Mouse (Mus musculus) central nervous system, embryonic 11.5 days (tissue): ENCODE data around the gene Olfr332. TPM values are rescaled to one million over a fixed set of nuclear protein-coding genes. Genes with fewer than 3 reads are reported as not detected.

Experiments used
- polyA plus RNA-seq: library from polyadenylated mRNA; depleted of rRNA; stranded (reverse); fragments of >200 nt; gene quantifications from 2 replicates; pipeline ENCODE4 v1.2.3, GENCODE M21; 2012; rRNA removed

The Olfr332 gene
- polyA plus RNA-seq = not detected in 2 replicates

DNA sequence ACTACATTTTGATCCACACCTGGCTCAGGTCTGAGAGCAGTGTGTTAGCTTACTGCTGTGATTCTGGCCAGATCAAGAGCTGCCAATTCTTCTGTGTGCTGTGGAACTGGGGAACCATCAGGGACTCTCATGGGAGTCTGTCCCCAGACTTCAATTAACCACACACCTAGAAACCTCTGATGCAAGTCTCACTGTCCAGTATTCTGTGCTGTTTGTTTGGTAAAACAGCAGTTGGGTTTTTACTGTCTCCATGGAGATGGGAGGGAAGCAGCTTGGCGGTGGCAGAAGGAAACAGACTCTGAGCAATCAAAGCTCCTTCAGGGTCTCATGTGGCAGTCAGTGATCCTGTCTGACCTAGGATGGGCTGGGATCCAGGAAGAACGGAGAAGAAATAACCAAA is at the start of gene Olfr332:
Gene Olfr332 (minus strand): TSS at position 101 of the 400 bp plus-strand sequence.

DNA sequence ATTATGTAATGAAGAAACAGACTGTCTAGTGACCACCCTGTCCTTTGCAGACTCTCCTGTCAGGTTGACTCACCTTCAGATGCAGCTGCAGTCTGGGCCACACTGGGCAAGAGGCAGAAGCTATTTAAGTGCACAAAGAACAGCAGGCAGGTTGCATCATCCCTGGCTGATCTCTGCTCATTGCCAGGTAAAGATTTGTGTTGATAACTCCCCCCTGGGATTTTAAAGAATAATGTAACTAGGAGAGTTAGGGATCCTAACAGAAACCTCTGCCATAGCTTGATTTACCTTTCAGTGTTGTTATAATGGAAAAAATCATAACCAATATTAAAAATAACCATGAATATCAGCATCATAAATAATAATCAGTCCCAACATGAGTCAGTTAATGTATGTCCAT is 42.4 kb upstream of the Olfr332 start, which contains the start of gene Olfr330:
Gene Olfr330 (minus strand): TSS at position 101 of the 400 bp plus-strand sequence.

GRCm38 (mm10) chr11:58502472-58502871 is 10.1 kb upstream of the Olfr332 start, which contains the start of gene Olfr331:
Olfr331 (minus strand) TSS chr11:58502572.

GRCm38 (mm10) chr11:58462170-58462569 is 30.2 kb downstream of the Olfr332 start, which contains the start of gene Olfr30:
Olfr30 (minus strand) TSS chr11:58462270.

GRCm38 (mm10) chr11:58452759-58453158 is 39.6 kb downstream of the Olfr332 start, which contains the start of gene Lypd9:
Lypd9 (minus strand) TSS chr11:58452923.

Other genes with a start within 250 kb of the Olfr332 start
- gene 4930438A08Rik, start 217.8 kb downstream of the Olfr332 start, polyA plus RNA-seq = 0.05 and 0.08 TPM in 2 replicates
- gene Zfp692, start 185.5 kb downstream of the Olfr332 start, polyA plus RNA-seq = 42.7 and 55.9 TPM in 2 replicates
- 19.6 and 29.3 TPM in 2 replicates for gene Zfp672, start 162.2 kb downstream of the Olfr332 start, polyA plus RNA-seq
- 28.8 and 39.1 TPM in 2 replicates for gene Sh3bp5l, start 161.8 kb downstream of the Olfr332 start, polyA plus RNA-seq
- 0.06 and 0.30 TPM in 2 replicates for gene Lypd8, start 113.5 kb downstream of the Olfr332 start, polyA plus RNA-seq
- gene 1810065E05Rik, start 71.4 kb downstream of the Olfr332 start, polyA plus RNA-seq = 0.08 and 0.14 TPM in 2 replicates
- not detected in 2 replicates for gene Gm12253, start 60.0 kb downstream of the Olfr332 start, polyA plus RNA-seq
- not detected in 2 replicates for gene Lypd9, start 39.6 kb downstream of the Olfr332 start, polyA plus RNA-seq
- not detected in 2 replicates for gene Olfr30, start 30.3 kb downstream of the Olfr332 start, polyA plus RNA-seq
- gene Olfr331, start 10.0 kb upstream of the Olfr332 start, polyA plus RNA-seq = not detected in 2 replicates
- gene Olfr330, start 42.3 kb upstream of the Olfr332 start, polyA plus RNA-seq = not detected in 2 replicates
- gene Olfr329-ps, start 53.9 kb upstream of the Olfr332 start, polyA plus RNA-seq = not detected in 2 replicates
- 0.06 TPM in 1 of 2 replicates, not detected in the other for gene Olfr328, start 63.1 kb upstream of the Olfr332 start, polyA plus RNA-seq
- 0.05 TPM in 1 of 2 replicates, not detected in the other for gene Olfr224, start 78.0 kb upstream of the Olfr332 start, polyA plus RNA-seq
- gene Olfr325, start 85.2 kb upstream of the Olfr332 start, polyA plus RNA-seq = not detected in 2 replicates
- 0.01 TPM in 1 of 2 replicates, not detected in the other for gene Olfr324, start 102.6 kb upstream of the Olfr332 start, polyA plus RNA-seq
- not detected in 2 replicates for gene 2210407C18Rik, start 123.5 kb upstream of the Olfr332 start, polyA plus RNA-seq
- gene Olfr323, start 137.9 kb upstream of the Olfr332 start, polyA plus RNA-seq = not detected in 2 replicates
- gene Trim58, start 147.9 kb upstream of the Olfr332 start, polyA plus RNA-seq = 0.92 and 1.0 TPM in 2 replicates
- 0.02 and 0.06 TPM in 2 replicates for gene Olfr322, start 166.2 kb upstream of the Olfr332 start, polyA plus RNA-seq
- not detected in 2 replicates for gene Olfr320, start 188.5 kb upstream of the Olfr332 start, polyA plus RNA-seq
- not detected in 2 replicates for gene Olfr319, start 206.6 kb upstream of the Olfr332 start, polyA plus RNA-seq
- not detected in 2 replicates for gene Olfr318, start 231.5 kb upstream of the Olfr332 start, polyA plus RNA-seq
- 0.04 and 0.05 TPM in 2 replicates for gene Olfr317, start 246.7 kb upstream of the Olfr332 start, polyA plus RNA-seq